Mouse (Mus musculus) MN1 (cell line): ENCODE data around the gene Gm12794.
"Not testable (repeated sequence)": the region's sequence is repeated elsewhere in the genome, so short reads cannot be mapped to it uniquely, and the experiment has no call there.

ENCODE experiments used
- DNase-seq: peaks from one replicate; pipeline ENCODE4 v3.0.0-alpha.2; 2016; ENCODE audit warnings: low spot score

The Gm12794 gene

DNA sequence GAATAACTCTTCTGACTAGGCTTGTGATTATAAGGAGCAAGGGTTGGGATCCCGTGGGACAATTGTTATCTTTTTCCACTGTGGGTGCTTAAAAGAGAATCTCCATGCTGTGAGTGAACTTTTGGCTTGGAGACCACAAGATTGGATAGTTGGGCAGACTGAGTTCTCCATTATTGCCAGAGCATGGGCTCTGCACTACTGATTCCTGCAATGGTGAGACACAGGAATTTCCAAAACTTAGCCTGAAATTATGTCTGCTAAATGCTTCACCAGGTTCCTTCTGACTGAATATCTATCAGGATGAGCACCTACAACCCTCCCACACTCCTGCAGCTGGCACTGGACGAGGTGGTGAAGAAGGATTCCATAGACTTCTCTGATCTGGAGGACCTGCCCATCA, at the start of gene Gm12794:
Gene Gm12794, plus strand, starts transcription at position 301 of the 400 bp plus-strand sequence.
- DNase-seq = not testable (repeated sequence)

DNA sequence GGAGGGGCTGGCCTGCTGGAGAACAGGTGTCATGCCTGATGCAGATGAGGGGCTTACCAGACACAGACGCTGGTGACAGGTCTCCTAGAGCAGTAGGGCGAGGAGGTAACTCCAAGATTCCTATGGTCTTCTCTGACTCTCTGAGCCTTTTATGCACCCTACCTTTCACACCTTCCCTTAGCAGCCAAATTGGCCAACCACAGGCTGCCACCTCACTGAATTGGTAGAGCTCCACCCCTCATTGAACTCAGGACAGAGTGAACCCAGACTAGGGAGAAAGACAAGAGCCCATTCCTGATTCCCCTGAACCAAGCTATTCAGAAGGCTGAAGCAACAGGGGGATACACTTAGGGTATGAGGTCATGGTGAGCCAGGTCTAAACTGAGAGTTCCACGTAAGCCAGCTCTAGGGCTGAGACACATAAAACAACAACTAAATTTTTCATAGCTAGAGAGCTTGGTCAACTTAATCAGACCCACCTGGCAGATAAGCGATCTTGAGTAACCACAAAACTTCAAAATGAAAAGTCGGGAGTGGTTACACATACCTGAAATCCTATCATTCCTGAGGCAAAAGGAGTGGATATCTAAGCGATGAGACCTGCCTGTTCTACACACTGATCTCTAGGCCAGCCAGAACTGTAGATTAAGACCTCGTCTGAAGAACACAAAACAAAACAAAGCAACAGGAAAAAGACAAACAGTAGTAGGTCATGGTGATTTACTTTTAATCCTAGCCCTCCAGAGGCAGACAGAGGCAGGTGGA, 46.4 kb upstream of the Gm12794 start, which contains the start of gene C130073F10Rik:
Gene C130073F10Rik, minus strand, starts transcription at position 134 of the 765 bp plus-strand sequence.
- DNase-seq = no peak

DNA sequence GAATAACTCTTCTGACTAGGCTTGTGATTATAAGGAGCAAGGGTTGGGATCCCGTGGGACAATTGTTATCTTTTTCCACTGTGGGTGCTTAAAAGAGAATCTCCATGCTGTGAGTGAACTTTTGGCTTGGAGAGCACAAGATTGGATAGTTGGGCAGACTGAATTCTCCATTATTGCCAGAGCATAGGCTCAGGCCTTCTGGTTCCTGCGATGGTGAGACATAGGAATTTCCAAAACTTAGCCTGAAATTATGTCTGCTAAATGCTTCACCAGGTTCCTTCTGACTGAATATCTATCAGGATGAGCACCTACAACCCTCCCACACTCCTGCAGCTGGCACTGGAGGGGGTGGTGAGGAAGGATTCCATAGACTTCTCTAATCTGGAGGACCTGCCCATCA, 31.4 kb upstream of the Gm12794 start, which contains the start of gene Gm12800:
Gene Gm12800, plus strand, starts transcription at position 301 of the 400 bp plus-strand sequence.
- not testable (repeated sequence) for DNase-seq

DNA sequence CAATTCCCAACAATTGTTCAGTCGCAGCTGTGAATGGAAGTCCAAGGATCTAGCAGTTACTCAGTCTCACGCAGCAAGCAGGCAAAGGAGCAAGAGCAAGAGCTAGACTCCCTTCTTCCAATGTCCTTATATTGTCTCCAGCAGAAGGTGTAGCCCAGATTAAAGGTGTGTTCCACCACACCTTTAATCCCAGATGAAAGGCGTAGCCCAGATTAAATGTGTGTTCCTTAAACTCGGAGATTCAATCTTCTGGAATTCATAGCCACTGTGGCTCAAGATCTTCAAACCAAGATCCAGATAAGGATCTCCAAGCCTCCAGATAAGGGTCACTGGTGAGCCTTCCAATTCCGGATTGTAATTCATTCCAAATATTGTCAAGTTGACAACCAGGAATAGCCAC, 40.7 kb downstream of the Gm12794 start, which contains the start of gene Gm12790:
Gene Gm12790, minus strand, starts transcription at position 101 of the 400 bp plus-strand sequence.
- not testable (repeated sequence) for DNase-seq

DNA sequence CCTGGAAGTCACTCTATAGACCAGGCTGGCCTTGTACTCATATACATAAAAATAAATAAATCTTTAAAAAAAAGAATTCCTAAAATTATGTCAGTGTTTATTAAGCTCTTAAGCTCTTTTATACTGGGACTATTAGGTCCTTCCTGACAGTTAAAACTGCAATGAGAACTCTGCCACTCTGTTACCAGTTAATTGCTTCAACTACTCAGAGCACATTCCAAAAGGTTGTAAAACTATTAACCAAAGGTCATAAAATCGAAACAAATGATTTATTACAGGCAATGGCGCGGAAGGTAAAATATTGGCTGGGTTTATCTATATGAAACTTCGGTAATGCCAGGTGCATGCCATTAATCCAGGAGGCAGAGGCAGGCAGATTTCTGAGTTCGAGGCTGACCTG, 45.5 kb downstream of the Gm12794 start:
- DNase-seq = no peak

DNA sequence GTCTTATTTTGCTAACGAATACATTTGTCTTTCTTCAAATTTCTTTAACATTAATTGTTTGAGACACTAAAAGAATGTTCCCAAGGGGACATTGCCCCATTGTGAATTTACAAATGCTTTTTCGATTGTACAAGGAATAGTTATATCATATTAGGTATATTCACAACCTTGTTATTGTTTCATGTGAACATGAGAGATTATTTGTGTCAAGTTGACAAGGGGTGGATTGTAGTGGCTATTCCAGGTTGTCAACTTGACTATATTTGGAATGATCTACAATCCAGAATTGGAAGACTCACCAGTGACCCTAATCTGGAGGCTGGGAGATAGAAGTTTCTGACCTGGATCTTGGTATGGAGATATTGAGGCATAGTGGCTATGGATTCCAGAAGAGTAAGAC, 46.1 kb downstream of the Gm12794 start, which contains the start of gene Gm12789:
Gene Gm12789, plus strand, starts transcription at position 301 of the 400 bp plus-strand sequence.
- DNase-seq = not testable (repeated sequence)
